Mouse (Mus musculus): ENCODE data around the gene Gcm1.
"Not testable (repeated sequence)": the region's sequence is repeated elsewhere in the genome, so short reads cannot be mapped to it uniquely, and the experiment has no call there.

The Gcm1 gene

GRCm38 (mm10) chr9:78046755-78047154 lies 5.0 kb upstream of the Gcm1 start:
- DNase-seq (ENCODE audit: low read depth, low spot score) = peak; percentile 40

- no peak for DNase-seq (ENCODE audit: low read depth, low spot score)
Measured at GRCm38 (mm10) chr9:78050452-78050970, 1.2 kb upstream of the Gcm1 start.

GRCm38 (mm10) chr9:78053821-78054220 lies 2.1 kb downstream of the Gcm1 start:
- no peak for DNase-seq (ENCODE audit: low read depth, low spot score)

GRCm38 (mm10) chr9:78054298-78054697 lies 2.6 kb downstream of the Gcm1 start:
- no peak for DNase-seq (ENCODE audit: low read depth, low spot score)

- no peak for DNase-seq (ENCODE audit: low read depth, low spot score)
Measured at GRCm38 (mm10) chr9:78059525-78060120, 7.9 kb downstream of the Gcm1 start.

- no peak for DNase-seq (ENCODE audit: low read depth, low spot score)
Measured at GRCm38 (mm10) chr9:78062392-78062791, 10.7 kb downstream of the Gcm1 start.

GRCm38 (mm10) chr9:78064121-78064520 lies 12.4 kb downstream of the Gcm1 start:
- DNase-seq (ENCODE audit: low read depth, low spot score) = no peak

GRCm38 (mm10) chr9:78070496-78070895 lies 18.8 kb downstream of the Gcm1 start:
- no peak for DNase-seq (ENCODE audit: low read depth, low spot score)

GRCm38 (mm10) chr9:78071626-78072025 lies 19.9 kb downstream of the Gcm1 start:
- DNase-seq (ENCODE audit: low read depth, low spot score) = no peak

- DNase-seq (ENCODE audit: low read depth, low spot score) = not testable (repeated sequence)
Measured at GRCm38 (mm10) chr9:78073291-78073690, 21.6 kb downstream of the Gcm1 start.

GRCm38 (mm10) chr9:78073713-78074340 lies 22.1 kb downstream of the Gcm1 start:
- no peak for DNase-seq (ENCODE audit: low read depth, low spot score)

- no peak for DNase-seq (ENCODE audit: low read depth, low spot score)
Measured at GRCm38 (mm10) chr9:78075256-78075655, 23.5 kb downstream of the Gcm1 start.

- DNase-seq (ENCODE audit: low read depth, low spot score) = no peak
Measured at GRCm38 (mm10) chr9:78078240-78078639, 26.5 kb downstream of the Gcm1 start.

- no peak for DNase-seq (ENCODE audit: low read depth, low spot score)
Measured at GRCm38 (mm10) chr9:78081835-78082234, 30.1 kb downstream of the Gcm1 start.

- no peak for DNase-seq (ENCODE audit: low read depth, low spot score)
Measured at GRCm38 (mm10) chr9:78084341-78084740, 32.6 kb downstream of the Gcm1 start.

GRCm38 (mm10) chr9:78085722-78086287 lies 34.1 kb downstream of the Gcm1 start:
- no peak for DNase-seq (ENCODE audit: low read depth, low spot score)

GRCm38 (mm10) chr9:78087751-78088150 lies 36.0 kb downstream of the Gcm1 start:
- no peak for DNase-seq (ENCODE audit: low read depth, low spot score)

GRCm38 (mm10) chr9:78088521-78088920 lies 36.8 kb downstream of the Gcm1 start:
- no peak for DNase-seq (ENCODE audit: low read depth, low spot score)

GRCm38 (mm10) chr9:78088971-78089370 lies 37.2 kb downstream of the Gcm1 start:
- no peak for DNase-seq (ENCODE audit: low read depth, low spot score)

- no peak for DNase-seq (ENCODE audit: low read depth, low spot score)
Measured at GRCm38 (mm10) chr9:78089906-78090305, 38.2 kb downstream of the Gcm1 start.

GRCm38 (mm10) chr9:78090596-78090995 lies 38.9 kb downstream of the Gcm1 start:
- DNase-seq (ENCODE audit: low read depth, low spot score) = no peak

- no peak for DNase-seq (ENCODE audit: low read depth, low spot score)
Measured at GRCm38 (mm10) chr9:78095686-78096085, 44.0 kb downstream of the Gcm1 start.

GRCm38 (mm10) chr9:78096376-78096775 lies 44.7 kb downstream of the Gcm1 start:
- DNase-seq (ENCODE audit: low read depth, low spot score) = peak; percentile 36
